Mouse (Mus musculus): ENCODE data around the gene Aldh1b1. TPM values are rescaled to one million over a fixed set of nuclear protein-coding genes. Genes with fewer than 3 reads are reported as not detected.

Aldh1b1 gene
- polyA plus RNA-seq, 1 experiment from 2014 or later = 638 TPM

- H3K27me3 ChIP-seq (replicated peaks; ENCODE audit: control insufficient read depth, insufficient read depth, low read length) = peaks cover 22% of the 10 kb centered on the region
- H3K4me2 ChIP-seq (ENCODE audit: low read depth, low read length) = no peak overlapping the region
- H3K4me1 ChIP-seq (ENCODE audit: control insufficient read depth, insufficient read depth, low read length) = no peaks in the 10 kb centered on the region
- no peak overlapping the region for H3K4me3 ChIP-seq (ENCODE audit: low read length)
- no peaks in the 10 kb centered on the region for H3K36me3 ChIP-seq (ENCODE audit: control insufficient read depth, insufficient read depth, low read length)
- no peak overlapping the region for H3K9ac ChIP-seq (ENCODE audit: low read depth, low read length)
- no peak overlapping the region for H3K27ac ChIP-seq (ENCODE audit: low read length)
- H3K9me3 ChIP-seq (ENCODE audit: control insufficient read depth, low read length) = no peaks in the 10 kb centered on the region
- 91% methylated on average over 7 of the region's 7 CpGs for WGBS
- no peak for ATAC-seq
Measured at GRCm38 (mm10) chr4:45831996-45832395, 33.2 kb downstream of the Aldh1b1 start.

- H3K27me3 ChIP-seq (replicated peaks; ENCODE audit: control insufficient read depth, insufficient read depth, low read length) = peaks cover 10% of the 10 kb centered on the region; the same call in 1 of the 2 replicates
- WGBS = 42% methylated on average over 5 of the region's 5 CpGs
- no peaks in the 10 kb centered on the region for H3K4me1 ChIP-seq (ENCODE audit: control insufficient read depth, insufficient read depth, low read length)
- H3K36me3 ChIP-seq (ENCODE audit: control insufficient read depth, insufficient read depth, low read length) = no peaks in the 10 kb centered on the region
- H3K9ac ChIP-seq (ENCODE audit: low read depth, low read length) = no peak overlapping the region
- no peak for ATAC-seq
- no peak overlapping the region for H3K4me2 ChIP-seq (ENCODE audit: low read depth, low read length)
- H3K27ac ChIP-seq (ENCODE audit: low read length) = no peak overlapping the region
- H3K9me3 ChIP-seq (ENCODE audit: control insufficient read depth, low read length) = no peaks in the 10 kb centered on the region
- H3K4me3 ChIP-seq (ENCODE audit: low read length) = no peak overlapping the region
Measured at GRCm38 (mm10) chr4:45833461-45833860, 34.6 kb downstream of the Aldh1b1 start.

GRCm38 (mm10) chr4:45844355-45844754, 45.5 kb downstream of the Aldh1b1 start:
- no peak for ATAC-seq
- peaks cover 7% of the 10 kb centered on the region; the same call in 1 of the 2 replicates for H3K4me1 ChIP-seq (ENCODE audit: control insufficient read depth, insufficient read depth, low read length)
- H3K27ac ChIP-seq (ENCODE audit: low read length) = no peak overlapping the region
- no peak overlapping the region for H3K4me2 ChIP-seq (ENCODE audit: low read depth, low read length)
- 53% methylated on average over 14 of the region's 14 CpGs for WGBS
- no peaks in the 10 kb centered on the region for H3K36me3 ChIP-seq (ENCODE audit: control insufficient read depth, insufficient read depth, low read length)
- H3K9me3 ChIP-seq (ENCODE audit: control insufficient read depth, low read length) = no peaks in the 10 kb centered on the region
- no peak overlapping the region for H3K4me3 ChIP-seq (ENCODE audit: low read length)
- no peaks in the 10 kb centered on the region for H3K27me3 ChIP-seq (replicated peaks; ENCODE audit: control insufficient read depth, insufficient read depth, low read length)
- H3K9ac ChIP-seq (ENCODE audit: low read depth, low read length) = no peak overlapping the region

- Histone ChIP-seq H3K27ac (ENCODE audit: low read length) (no peak overlapping the region), H3K27me3 (replicated peaks; ENCODE audit: control insufficient read depth, insufficient read depth, low read length) (no peaks in the 10 kb centered on the region), H3K36me3 (ENCODE audit: control insufficient read depth, insufficient read depth, low read length) (no peaks in the 10 kb centered on the region), H3K9me3 (ENCODE audit: control insufficient read depth, low read length) (no peaks in the 10 kb centered on the region), H3K4me1 (ENCODE audit: control insufficient read depth, insufficient read depth, low read length) (peaks cover 9% of the 10 kb centered on the region; the same call in 1 of the 2 replicates), H3K4me3 (ENCODE audit: low read length) (no peak overlapping the region), H3K9ac (ENCODE audit: low read depth, low read length) (no peak overlapping the region), H3K4me2 (ENCODE audit: low read depth, low read length) (no peak overlapping the region)
- WGBS = 88% methylated on average over 2 of the region's 2 CpGs
- ATAC-seq = no peak
Measured at GRCm38 (mm10) chr4:45846263-45846662, 47.4 kb downstream of the Aldh1b1 start.

- no peaks in the 10 kb centered on the region for H3K27me3 ChIP-seq (replicated peaks; ENCODE audit: control insufficient read depth, insufficient read depth, low read length)
- H3K9me3 ChIP-seq (ENCODE audit: control insufficient read depth, low read length) = no peaks in the 10 kb centered on the region
- H3K27ac ChIP-seq (ENCODE audit: low read length) = peak within 1 kb of the TSS; percentile 89
- no peaks in the 10 kb centered on the region for H3K36me3 ChIP-seq (ENCODE audit: control insufficient read depth, insufficient read depth, low read length)
- H3K4me3 ChIP-seq (ENCODE audit: low read length) = peak within 1 kb of the TSS; percentile 42
- peak within 1 kb of the TSS; percentile 54 for H3K9ac ChIP-seq (ENCODE audit: low read depth, low read length)
- H3K4me1 ChIP-seq (ENCODE audit: control insufficient read depth, insufficient read depth, low read length) = peaks cover 19% of the 10 kb centered on the region
- peak within 1 kb of the TSS; percentile 43 for H3K4me2 ChIP-seq (ENCODE audit: low read depth, low read length)
- ATAC-seq = peak; percentile 75
- WGBS = 24% methylated on average over 10 of the region's 10 CpGs
Measured at GRCm38 (mm10) chr4:45848109-45848824, 49.4 kb downstream of the Aldh1b1 start, which contains the start of gene Stra6l. Gene Stra6l (plus strand): TSS chr4:45848664.

GRCm38 (mm10) chr4:45848825-45849156, 50.0 kb downstream of the Aldh1b1 start:
- H3K27ac ChIP-seq (ENCODE audit: low read length) = peak overlapping the region; percentile 89
- peak overlapping the region; percentile 42 for H3K4me3 ChIP-seq (ENCODE audit: low read length)
- peak; percentile 79 for ATAC-seq
- peak overlapping the region; percentile 54 for H3K9ac ChIP-seq (ENCODE audit: low read depth, low read length)
- H3K27me3 ChIP-seq (replicated peaks; ENCODE audit: control insufficient read depth, insufficient read depth, low read length) = no peaks in the 10 kb centered on the region
- H3K36me3 ChIP-seq (ENCODE audit: control insufficient read depth, insufficient read depth, low read length) = no peaks in the 10 kb centered on the region
- H3K4me1 ChIP-seq (ENCODE audit: control insufficient read depth, insufficient read depth, low read length) = peaks cover 22% of the 10 kb centered on the region
- WGBS = 18% methylated on average over 10 of the region's 10 CpGs
- peak overlapping the region; percentile 43 for H3K4me2 ChIP-seq (ENCODE audit: low read depth, low read length)
- no peaks in the 10 kb centered on the region for H3K9me3 ChIP-seq (ENCODE audit: control insufficient read depth, low read length)

- Histone ChIP-seq H3K27me3 (replicated peaks; ENCODE audit: control insufficient read depth, insufficient read depth, low read length) (no peaks in the 10 kb centered on the region), H3K27ac (ENCODE audit: low read length) (peak overlapping the region; percentile 89), H3K9ac (ENCODE audit: low read depth, low read length) (peak overlapping the region; percentile 54), H3K36me3 (ENCODE audit: control insufficient read depth, insufficient read depth, low read length) (no peaks in the 10 kb centered on the region), H3K9me3 (ENCODE audit: control insufficient read depth, low read length) (no peaks in the 10 kb centered on the region), H3K4me2 (ENCODE audit: low read depth, low read length) (peak overlapping the region; percentile 43), H3K4me3 (ENCODE audit: low read length) (peak overlapping the region; percentile 42), H3K4me1 (ENCODE audit: control insufficient read depth, insufficient read depth, low read length) (peaks cover 24% of the 10 kb centered on the region)
- ATAC-seq = no peak
- WGBS = 52% methylated on average over 1 of the region's 1 CpGs
Measured at GRCm38 (mm10) chr4:45849419-45849818, 50.6 kb downstream of the Aldh1b1 start.

GRCm38 (mm10) chr4:45851640-45852051, 52.8 kb downstream of the Aldh1b1 start:
- Histone ChIP-seq H3K27ac (ENCODE audit: low read length) (peak overlapping the region; percentile 58; the same call in 1 of the 2 replicates), H3K4me3 (ENCODE audit: low read length) (no peak overlapping the region)
- peak; percentile 82 for ATAC-seq

GRCm38 (mm10) chr4:45853496-45854246, 54.8 kb downstream of the Aldh1b1 start:
- H3K36me3 ChIP-seq (ENCODE audit: control insufficient read depth, insufficient read depth, low read length) = peaks cover 3% of the 10 kb centered on the region; the same call in 1 of the 2 replicates
- no peak overlapping the region for H3K4me3 ChIP-seq (ENCODE audit: low read length)
- no peak for ATAC-seq
- H3K9me3 ChIP-seq (ENCODE audit: control insufficient read depth, low read length) = no peaks in the 10 kb centered on the region
- H3K27ac ChIP-seq (ENCODE audit: low read length) = no peak overlapping the region
- no peaks in the 10 kb centered on the region for H3K27me3 ChIP-seq (replicated peaks; ENCODE audit: control insufficient read depth, insufficient read depth, low read length)
- no peak overlapping the region for H3K9ac ChIP-seq (ENCODE audit: low read depth, low read length)
- WGBS = 57% methylated on average over 15 of the region's 15 CpGs
- H3K4me2 ChIP-seq (ENCODE audit: low read depth, low read length) = no peak overlapping the region
- H3K4me1 ChIP-seq (ENCODE audit: control insufficient read depth, insufficient read depth, low read length) = peaks cover 21% of the 10 kb centered on the region

More at GRCm38 (mm10) chr4:45851640-45852051, 52.8 kb downstream of the Aldh1b1 start:
- no peak overlapping the region for H3K4me2 ChIP-seq (ENCODE audit: low read depth, low read length)
- H3K9me3 ChIP-seq (ENCODE audit: control insufficient read depth, low read length) = no peaks in the 10 kb centered on the region
- peaks cover 27% of the 10 kb centered on the region for H3K4me1 ChIP-seq (ENCODE audit: control insufficient read depth, insufficient read depth, low read length)
- peaks cover 3% of the 10 kb centered on the region; the same call in 1 of the 2 replicates for H3K36me3 ChIP-seq (ENCODE audit: control insufficient read depth, insufficient read depth, low read length)
- H3K27me3 ChIP-seq (replicated peaks; ENCODE audit: control insufficient read depth, insufficient read depth, low read length) = no peaks in the 10 kb centered on the region
- 25% methylated on average over 3 of the region's 3 CpGs for WGBS
- H3K9ac ChIP-seq (ENCODE audit: low read depth, low read length) = no peak overlapping the region
